Mouse (Mus musculus) left cerebral cortex, adult 2 months (tissue): ENCODE results near the gene Gm21903. TPM values are rescaled to one million over a fixed set of nuclear protein-coding genes. Genes with fewer than 3 reads are reported as not detected.
"Not testable (repeated sequence)": the region's sequence is repeated elsewhere in the genome, so short reads cannot be mapped to it uniquely, and the experiment has no call there.

Experiments
- DNase-seq, 2 experiments: peaks; one replicate each; pipeline ENCODE4 v3.0.0; 2021 to 2022; ENCODE audit warnings: low spot score in 2 of 2, mixed read lengths in 1 of 2; ENCODE audit errors: extremely low spot score in 1 of 2
- H3K27ac ChIP-seq: fragments of 200-600 bp; 2 replicates; pipeline ENCODE4 v1.8.1; 2022
- H3K4me3 ChIP-seq: fragments of 200-600 bp; 2 replicates; pipeline ENCODE4 v1.8.1; 2022
- CTCF ChIP-seq: fragments of 200-600 bp; IDR thresholded peaks from 2 replicates; pipeline ENCODE4 v1.8.1; 2022; ENCODE audit warnings: antibody characterized with exemption, mild to moderate bottlenecking, moderate library complexity
- intact Hi-C: fragments of 180-260 bp; cut with DNase I; formaldehyde crosslinking; loops from one replicate; pipeline ENCODE4 v1.15.1; 2025
- long read RNA-seq, 2 experiments: library from polyadenylated mRNA; stranded (forward); transcript quantifications; one replicate each; pipeline ENCODE4 v2.0.0; 2021; ENCODE audit warnings: borderline mapping rate in 2 of 2
- total RNA-seq, 2 experiments: library from RNA; stranded (reverse); gene quantifications; 2 replicates each; pipeline ENCODE4 v1.2.3; 2021

The Gm21903 gene
- not detected for total RNA-seq
- long read RNA-seq, experiment 1: 0 reads
- long read RNA-seq, experiment 2: 0 reads

- intact Hi-C loops: no loop called here
- DNase-seq: no peak
- TF ChIP-seq CTCF: no peak
Observed at GRCm38 (mm10) chr17:39043241-39043640, at the start of gene Gm21903. Gene Gm21903 (minus strand): TSS chr17:39043341.

DNA sequence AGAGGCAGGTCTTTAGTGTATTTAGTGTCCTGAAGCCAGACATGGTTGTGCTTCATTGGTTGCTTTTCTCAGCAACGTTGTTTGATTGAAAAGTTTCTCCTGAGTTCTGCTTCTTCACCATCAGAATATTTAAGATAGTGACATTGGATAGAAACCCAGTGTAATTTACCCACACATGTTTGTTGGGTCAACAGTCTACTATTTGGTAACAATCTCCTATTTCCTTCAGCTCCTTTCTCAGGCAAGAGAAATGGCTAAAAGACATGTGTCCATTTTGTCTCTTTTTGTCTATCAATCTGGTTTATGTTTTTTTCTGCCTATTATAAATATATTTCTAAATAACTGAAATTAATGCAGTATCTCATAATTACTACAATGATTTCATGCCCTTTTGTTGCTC is 33.8 kb upstream of the Gm21903 start, which contains the start of gene Esp23:
Esp23 (minus strand) TSS at position 101 of the 400 bp plus-strand sequence.
- no peak for DNase-seq
- no peak for TF ChIP-seq CTCF
- intact Hi-C loops: no loop called here
- Histone ChIP-seq H3K4me3 (no peak within 1 kb of the TSS), H3K27ac (no peak within 1 kb of the TSS)

More at GRCm38 (mm10) chr17:39043241-39043640, at the start of gene Gm21903:
- H3K4me3 ChIP-seq: no peak within 1 kb of the TSS
- no peak within 1 kb of the TSS for H3K27ac ChIP-seq

- intact Hi-C loops: no loop called here
- no peak overlapping the region for H3K4me3 ChIP-seq
- H3K27ac ChIP-seq: no peak overlapping the region
- no peak for DNase-seq
- no peak for TF ChIP-seq CTCF
Observed at GRCm38 (mm10) chr17:39063641-39064040, 20.5 kb upstream of the Gm21903 start.

GRCm38 (mm10) chr17:39036395-39036794 is 6.7 kb downstream of the Gm21903 start, which contains the start of gene Esp24:
Gene Esp24 (plus strand): TSS chr17:39036695.
- not testable (repeated sequence) for H3K27ac ChIP-seq

DNA sequence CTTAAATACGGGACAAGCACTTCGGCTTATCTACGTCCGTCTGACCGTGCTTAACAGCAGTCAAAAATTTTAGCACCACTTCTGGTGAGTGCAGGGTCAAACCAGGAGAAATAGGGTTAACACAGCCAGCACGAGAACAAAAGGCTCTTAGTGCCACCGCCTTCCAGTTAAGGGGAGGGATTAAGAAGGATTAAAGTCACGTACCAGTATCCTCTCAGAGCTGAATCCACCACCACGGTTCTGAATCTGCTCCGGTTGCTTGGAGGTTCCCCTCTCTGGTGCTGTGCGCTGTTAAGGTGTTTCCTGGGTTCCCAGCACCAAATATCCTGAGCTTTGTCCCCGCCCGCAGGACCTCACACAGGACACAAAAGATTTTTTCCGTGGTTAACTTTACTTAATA is 26.0 kb downstream of the Gm21903 start:
- no peak overlapping the region for H3K27ac ChIP-seq
- no peak for TF ChIP-seq CTCF
- H3K4me3 ChIP-seq: no peak overlapping the region
- DNase-seq: no peak
- intact Hi-C loops: no loop called here

More at GRCm38 (mm10) chr17:39036395-39036794, 6.7 kb downstream of the Gm21903 start, which contains the start of gene Esp24:
- DNase-seq, H3K4me3 ChIP-seq, intact Hi-C loops: not testable (repeated sequence)

- intact Hi-C loops: no loop called here
- Histone ChIP-seq H3K27ac (no peak overlapping the region), H3K4me3 (no peak overlapping the region)
- no peak for TF ChIP-seq CTCF
- DNase-seq: no peak
Observed at GRCm38 (mm10) chr17:39010675-39011638, 32.2 kb downstream of the Gm21903 start.

- H3K27ac ChIP-seq: no peak overlapping the region
- no peak for TF ChIP-seq CTCF
- no peak overlapping the region for H3K4me3 ChIP-seq
- no peak for DNase-seq
- intact Hi-C loops: no loop called here
Observed at GRCm38 (mm10) chr17:39009846-39010245, 33.3 kb downstream of the Gm21903 start.

Other genes with a start within 250 kb of the Gm21903 start
- not detected for gene Esp24, start 6.6 kb downstream of the Gm21903 start, total RNA-seq
- gene Esp23, start 33.7 kb upstream of the Gm21903 start, total RNA-seq: not detected
- not detected for gene Esp22, start 52.0 kb upstream of the Gm21903 start, total RNA-seq